Mouse (Mus musculus): ENCODE data around the gene 4930519G04Rik. TPM values are rescaled to one million over a fixed set of nuclear protein-coding genes. Genes with fewer than 3 reads are reported as not detected.
"Not testable (repeated sequence)": the region's sequence is repeated elsewhere in the genome, so short reads cannot be mapped to it uniquely, and the experiment has no call there.

The 4930519G04Rik gene
- total RNA-seq, 2 experiments from 2014 or later: not detected

- DNase-seq (ENCODE audit: low spot score in 2 of 2): peak in 1 of 2 experiments; percentile 31
These were observed 48.9 kb downstream of the 4930519G04Rik start for GRCm38 (mm10) chr5:114902413-114902812.

GRCm38 (mm10) chr5:114908598-114909305 lies 55.3 kb downstream of the 4930519G04Rik start:
- DNase-seq (ENCODE audit: low spot score in 2 of 2): no peak

- no peak for DNase-seq (ENCODE audit: low spot score in 2 of 2)
These were observed 60.2 kb downstream of the 4930519G04Rik start for GRCm38 (mm10) chr5:114913686-114914085.

- DNase-seq (ENCODE audit: low spot score in 2 of 2): peak; percentile 10 to 30
These were observed 61.4 kb downstream of the 4930519G04Rik start for GRCm38 (mm10) chr5:114914855-114915254.

GRCm38 (mm10) chr5:114915854-114916253 lies 62.4 kb downstream of the 4930519G04Rik start:
- DNase-seq (ENCODE audit: low spot score in 2 of 2): no peak

GRCm38 (mm10) chr5:114916777-114917176 lies 63.3 kb downstream of the 4930519G04Rik start:
- no peak for DNase-seq (ENCODE audit: low spot score in 2 of 2)

- not testable (repeated sequence) for DNase-seq (ENCODE audit: low spot score in 2 of 2)
These were observed 63.9 kb downstream of the 4930519G04Rik start for GRCm38 (mm10) chr5:114917357-114917756.

GRCm38 (mm10) chr5:114921551-114922365 lies 68.3 kb downstream of the 4930519G04Rik start:
- no peak for DNase-seq (ENCODE audit: low spot score in 2 of 2)

- DNase-seq (ENCODE audit: low spot score in 2 of 2): no peak
These were observed 68.9 kb downstream of the 4930519G04Rik start for GRCm38 (mm10) chr5:114922366-114922731.

GRCm38 (mm10) chr5:114922998-114923473 lies 69.6 kb downstream of the 4930519G04Rik start, which contains the start of gene Oasl1:
Oasl1 (plus strand) TSS chr5:114923240.
- no peak for DNase-seq (ENCODE audit: low spot score in 2 of 2)

- no peak for DNase-seq (ENCODE audit: low spot score in 2 of 2)
These were observed 72.8 kb downstream of the 4930519G04Rik start for GRCm38 (mm10) chr5:114926153-114926684.

GRCm38 (mm10) chr5:114926753-114927152 lies 73.3 kb downstream of the 4930519G04Rik start:
- DNase-seq (ENCODE audit: low spot score in 2 of 2): no peak

GRCm38 (mm10) chr5:114931626-114932025 lies 78.2 kb downstream of the 4930519G04Rik start:
- no peak for DNase-seq (ENCODE audit: low spot score in 2 of 2)

GRCm38 (mm10) chr5:114933206-114933605 lies 79.7 kb downstream of the 4930519G04Rik start:
- no peak for DNase-seq (ENCODE audit: low spot score in 2 of 2)

Small RNA genes lying within 50 kb of the gene (microRNA-seq; reads per million reads assigned to microRNA genes)
- gene Mir6240: 1.5 to 2.5 reads per million in 2 experiments

Other genes with a start within 250 kb of the 4930519G04Rik start
- 1 to 10 TPM; 1.3 to 2.6 TPM for gene Trpv4, start 195.2 kb upstream of the 4930519G04Rik start, total RNA-seq (2021)
- 10 to 100 TPM; 29.8 to 30.7 TPM for gene Gltp, start 162.7 kb upstream of the 4930519G04Rik start, total RNA-seq (2021)
- 10 to 100 TPM; 13.0 to 13.3 TPM for gene Tchp, start 145.9 kb upstream of the 4930519G04Rik start, total RNA-seq (2021)
- gene Ankrd13a, start 79.0 kb upstream of the 4930519G04Rik start, total RNA-seq (2021): 10 to 100 TPM; 44.5 to 48.1 TPM
- gene Git2, start 78.1 kb upstream of the 4930519G04Rik start, total RNA-seq (2021): 10 to 100 TPM; 44.5 to 45.6 TPM
- 100 to 1,000 TPM; 162 to 169 TPM for gene 1500011B03Rik, start 30.2 kb upstream of the 4930519G04Rik start, total RNA-seq (2021)
- gene Gm9936, start 5.0 kb downstream of the 4930519G04Rik start, total RNA-seq (2021): under 1 TPM; 0.37 to 0.63 TPM
- 1 to 10 TPM; 1.6 to 2.8 TPM for gene Oasl2, start 43.3 kb downstream of the 4930519G04Rik start, total RNA-seq (2021)
- not detected for gene Oasl1, start 69.6 kb downstream of the 4930519G04Rik start, total RNA-seq (2021)
- gene 2210016L21Rik, start 88.5 kb downstream of the 4930519G04Rik start, total RNA-seq (2021): 100 to 1,000 TPM; 228 to 232 TPM
- not detected for gene Hnf1a, start 117.4 kb downstream of the 4930519G04Rik start, total RNA-seq (2021)
- gene Sppl3, start 157.5 kb downstream of the 4930519G04Rik start, total RNA-seq (2021): 10 to 100 TPM; 76.9 to 77.9 TPM
- gene Gm10401, start 244.6 kb downstream of the 4930519G04Rik start, total RNA-seq (2021): not detected

Measured in layer of hippocampus, adult 18-20 months (tissue).